Mouse (Mus musculus): ENCODE measurements around the gene Htra2. TPM values are rescaled to one million over a fixed set of nuclear protein-coding genes. Genes with fewer than 3 reads are reported as not detected.

The Htra2 gene
- 58.8 and 63.7 TPM in 2 replicates for polyA plus RNA-seq (2012; rRNA removed)

- peak in 1 of 2 experiments; percentile 36 for DNase-seq (ENCODE audit: extremely low spot score in 1 of 2, low spot score in 1 of 2)
These were observed at the start of gene Htra2 for GRCm38 (mm10) chr6:83054871-83055431. Gene Htra2, minus strand, starts transcription at chr6:83055273.

DNA sequence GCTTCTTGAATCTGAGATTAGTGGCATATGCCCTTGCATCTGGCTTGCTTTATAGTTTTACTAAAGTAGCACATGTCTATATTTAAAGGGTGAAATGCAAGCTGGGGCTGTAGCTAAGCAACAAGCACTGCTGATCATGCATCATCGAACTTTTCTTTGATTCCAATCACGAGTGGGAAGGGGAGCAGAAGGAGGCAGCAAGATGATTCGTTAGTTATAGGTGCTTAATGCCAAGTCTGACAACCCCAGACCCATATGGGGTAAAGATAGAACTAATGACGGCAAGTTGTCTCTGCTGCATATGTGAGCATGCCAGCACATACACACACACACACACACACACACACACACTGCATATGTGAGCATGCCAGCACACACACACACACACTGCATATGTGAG is 49.1 kb upstream of the Htra2 start:
- DNase-seq (ENCODE audit: extremely low spot score in 1 of 2, low spot score in 1 of 2) = no peak

GRCm38 (mm10) chr6:83103130-83103650 is 48.1 kb upstream of the Htra2 start:
- DNase-seq (ENCODE audit: extremely low spot score in 1 of 2, low spot score in 1 of 2) = no peak

GRCm38 (mm10) chr6:83101688-83102556 is 46.8 kb upstream of the Htra2 start:
- DNase-seq (ENCODE audit: extremely low spot score in 1 of 2, low spot score in 1 of 2) = no peak

GRCm38 (mm10) chr6:83101316-83101687 is 46.2 kb upstream of the Htra2 start, which contains the start of the genes Ccdc142 and Gm42688:
Gene Ccdc142, plus strand, starts transcription at chr6:83101601.
Gene Gm42688, plus strand, starts transcription at chr6:83101617.
- peak; percentile 88 to 93 for DNase-seq (ENCODE audit: extremely low spot score in 1 of 2, low spot score in 1 of 2)

- no peak for DNase-seq (ENCODE audit: extremely low spot score in 1 of 2, low spot score in 1 of 2)
These were observed 43.3 kb upstream of the Htra2 start for GRCm38 (mm10) chr6:83098411-83098810.

- no peak for DNase-seq (ENCODE audit: extremely low spot score in 1 of 2, low spot score in 1 of 2)
These were observed 40.9 kb upstream of the Htra2 start for GRCm38 (mm10) chr6:83095968-83096367.

- DNase-seq (ENCODE audit: extremely low spot score in 1 of 2, low spot score in 1 of 2) = no peak
These were observed 37.5 kb upstream of the Htra2 start for GRCm38 (mm10) chr6:83092416-83093127.

GRCm38 (mm10) chr6:83087926-83088260 is 32.8 kb upstream of the Htra2 start:
- DNase-seq (ENCODE audit: extremely low spot score in 1 of 2, low spot score in 1 of 2) = no peak

- no peak for DNase-seq (ENCODE audit: extremely low spot score in 1 of 2, low spot score in 1 of 2)
These were observed 32.3 kb upstream of the Htra2 start for GRCm38 (mm10) chr6:83087205-83087925.

DNA sequence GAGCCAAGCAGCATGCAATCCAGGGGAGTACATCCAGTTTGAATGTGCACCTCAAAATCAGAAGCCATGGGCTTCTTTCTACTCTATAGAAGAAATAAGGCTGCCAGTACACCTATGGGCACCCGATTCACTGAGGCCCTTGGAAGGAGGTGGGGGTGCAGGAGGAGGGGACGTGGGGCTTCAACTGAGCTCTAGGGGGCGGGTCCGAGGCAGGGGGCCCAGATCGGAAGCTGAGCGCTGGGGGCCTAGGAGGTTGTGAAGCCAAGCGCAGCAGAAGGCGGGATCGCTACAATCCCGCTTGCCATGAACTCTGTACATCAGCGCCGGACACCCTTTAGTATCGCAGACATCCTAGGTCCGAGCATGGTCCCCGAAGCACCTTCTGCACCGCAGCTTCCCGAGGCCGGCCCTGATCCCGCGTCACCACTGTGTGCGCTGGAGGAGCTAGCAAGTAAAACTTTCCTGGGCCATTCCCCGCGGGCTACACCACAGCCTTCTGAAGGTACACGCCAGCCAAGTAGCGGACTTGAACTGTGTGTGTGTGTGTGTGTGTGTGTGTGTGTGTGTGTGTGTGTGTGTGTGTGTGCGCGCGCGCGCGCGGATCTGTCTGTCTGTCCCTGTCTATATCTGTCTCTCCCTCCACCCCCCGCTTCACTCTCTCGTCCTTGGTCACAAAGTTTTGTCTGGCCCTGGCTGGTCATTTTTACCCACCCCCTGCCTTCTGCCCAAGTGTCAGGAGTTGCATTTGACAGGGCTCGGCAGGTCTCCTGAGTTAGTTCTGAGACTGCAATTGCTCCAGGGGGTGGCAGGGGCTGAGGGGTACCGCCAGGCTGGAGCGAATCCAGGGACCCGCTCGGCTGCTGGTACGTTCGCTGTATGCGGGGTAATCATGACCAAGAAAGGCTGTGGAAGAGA is 31.3 kb upstream of the Htra2 start, which contains the start of gene Lbx2:
Gene Lbx2 (plus strand): TSS at position 247 of the 915 bp plus-strand sequence.
- DNase-seq (ENCODE audit: extremely low spot score in 1 of 2, low spot score in 1 of 2) = no peak

DNA sequence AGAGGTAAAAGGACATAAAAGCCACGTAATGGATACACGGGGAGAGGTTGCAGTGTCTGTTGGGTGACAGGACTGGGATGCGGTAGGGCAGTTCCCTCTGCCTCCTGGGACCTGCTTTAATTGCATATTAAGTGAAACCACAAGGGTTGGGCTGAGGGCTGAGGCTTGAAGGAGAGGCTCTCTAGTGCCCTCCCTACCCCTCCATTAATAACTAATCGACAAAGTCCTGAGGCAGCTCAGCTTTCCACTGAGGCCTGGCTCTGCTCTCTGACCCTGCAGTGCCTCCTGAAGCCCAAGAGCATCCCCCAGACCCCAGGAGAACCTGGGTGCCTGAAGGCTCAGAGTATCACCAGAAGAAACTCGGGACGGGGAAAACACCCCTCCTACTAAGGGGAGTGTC is 29.4 kb upstream of the Htra2 start:
- no peak for DNase-seq (ENCODE audit: extremely low spot score in 1 of 2, low spot score in 1 of 2)

- no peak for DNase-seq (ENCODE audit: extremely low spot score in 1 of 2, low spot score in 1 of 2)
These were observed 28.4 kb upstream of the Htra2 start for GRCm38 (mm10) chr6:83083497-83083896.

- DNase-seq (ENCODE audit: extremely low spot score in 1 of 2, low spot score in 1 of 2) = no peak
These were observed 25.1 kb upstream of the Htra2 start for GRCm38 (mm10) chr6:83080210-83080609.

DNA sequence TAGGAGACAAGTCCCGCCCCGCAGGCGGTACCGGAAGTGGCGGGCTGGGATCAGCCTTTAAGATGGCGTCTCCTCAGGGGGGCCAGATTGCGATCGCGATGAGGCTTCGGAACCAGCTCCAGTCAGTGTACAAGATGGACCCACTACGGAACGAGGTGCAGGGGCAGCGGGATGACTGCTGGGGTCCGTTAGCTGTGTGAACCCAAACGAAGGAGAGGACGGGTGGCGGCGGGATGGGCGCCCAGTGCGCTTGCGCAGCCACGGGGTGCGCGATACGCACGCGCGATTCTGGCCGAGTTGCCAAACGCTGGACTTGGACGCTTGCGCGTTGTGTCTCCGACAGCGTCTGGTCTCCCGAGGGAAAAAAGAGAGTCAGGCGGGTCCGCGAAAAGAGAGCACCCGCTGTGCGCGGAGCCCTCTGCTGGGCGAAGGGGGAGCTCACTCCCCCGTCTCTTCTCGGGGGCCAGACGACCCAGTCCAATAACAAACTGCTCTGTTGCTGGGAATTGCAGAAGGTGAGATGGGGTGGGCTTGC is 23.3 kb upstream of the Htra2 start:
- peak; percentile 96 to 100 for DNase-seq (ENCODE audit: extremely low spot score in 1 of 2, low spot score in 1 of 2)

- DNase-seq (ENCODE audit: extremely low spot score in 1 of 2, low spot score in 1 of 2) = peak in 1 of 2 experiments; percentile 42
These were observed 22.7 kb upstream of the Htra2 start, which contains the start of gene Pcgf1 for GRCm38 (mm10) chr6:83077630-83078323. Gene Pcgf1, plus strand, starts transcription at chr6:83077869.

DNA sequence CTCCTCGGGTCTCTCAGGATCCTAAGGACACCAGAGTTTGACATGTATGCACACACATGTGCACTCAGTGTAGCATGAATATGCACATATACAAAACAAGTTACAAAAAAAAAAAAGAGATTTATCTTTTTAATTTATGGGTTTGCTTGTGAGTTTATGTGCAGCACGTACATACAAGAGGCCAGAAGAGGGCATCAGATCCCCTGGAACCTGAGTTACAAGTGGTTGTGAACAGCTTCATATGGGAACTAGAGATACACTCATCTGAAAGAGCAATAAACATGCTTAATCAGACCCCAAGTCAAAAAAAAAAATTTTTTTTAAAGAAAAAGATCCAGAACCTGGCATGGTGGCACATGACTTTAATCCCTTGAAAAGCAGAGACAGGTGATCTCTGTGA is 19.9 kb upstream of the Htra2 start:
- DNase-seq (ENCODE audit: extremely low spot score in 1 of 2, low spot score in 1 of 2) = no peak

DNA sequence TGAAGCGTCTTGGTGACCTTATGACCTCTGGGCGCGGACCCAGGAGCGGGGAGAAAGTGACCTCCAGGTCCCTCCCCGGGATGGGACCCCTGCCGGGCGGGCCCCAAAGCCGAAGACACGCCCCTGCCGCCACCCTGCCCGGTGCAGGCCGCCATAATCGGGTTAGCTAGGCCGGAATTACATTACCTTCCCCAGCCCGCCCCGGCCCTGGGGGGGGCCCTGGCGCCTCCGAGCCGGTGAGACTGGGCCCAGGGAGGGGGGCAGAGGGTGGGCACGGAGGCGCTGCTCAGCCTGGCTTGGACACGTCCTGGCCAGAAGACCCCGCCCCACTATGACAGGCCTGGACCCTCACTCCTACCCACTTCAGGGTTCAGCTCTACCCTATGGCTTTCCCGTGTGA is 16.1 kb upstream of the Htra2 start:
- DNase-seq (ENCODE audit: extremely low spot score in 1 of 2, low spot score in 1 of 2) = no peak
